Mouse (Mus musculus) layer of hippocampus, adult 2 months (tissue): ENCODE data around the gene Col9a1. TPM values are rescaled to one million over a fixed set of nuclear protein-coding genes. Genes with fewer than 3 reads are reported as not detected.

Experiments used
- DNase-seq, 2 experiments: peaks; one replicate each; pipeline ENCODE4 v3.0.0; 2022; ENCODE audit warnings: low spot score in 2 of 2
- H3K27ac ChIP-seq: fragments of 200-600 bp; 2 replicates; pipeline ENCODE4 v1.8.1; 2022
- H3K4me3 ChIP-seq: fragments of 200-600 bp; 2 replicates; pipeline ENCODE4 v1.8.1; 2022; ENCODE audit warnings: mild to moderate bottlenecking
- CTCF ChIP-seq: fragments of 200-600 bp; conservative IDR thresholded peaks from 2 replicates; pipeline ENCODE4 v1.8.1; 2022; ENCODE audit warnings: antibody characterized with exemption, mild to moderate bottlenecking, moderate library complexity
- total RNA-seq, 2 experiments: library from RNA; stranded (reverse); gene quantifications; 2 replicates each; pipeline ENCODE4 v1.2.3; 2021

Gene Col9a1
- total RNA-seq, 2 experiments from 2014 or later: 0.31 to 0.42 TPM

GRCm38 (mm10) chr1:24261181-24261580 lies 83.8 kb downstream of the Col9a1 start:
- no peak for DNase-seq
- Histone ChIP-seq H3K4me3 (no peak overlapping the region), H3K27ac (no peak overlapping the region)
- peak; percentile 61 for TF ChIP-seq CTCF

- no peak overlapping the region for H3K4me3 ChIP-seq
- H3K27ac ChIP-seq: no peak overlapping the region
- no peak for TF ChIP-seq CTCF
- no peak for DNase-seq
Measured at GRCm38 (mm10) chr1:24267022-24267421, 89.6 kb downstream of the Col9a1 start.

- no peak overlapping the region for H3K4me3 ChIP-seq
- no peak for DNase-seq
- no peak overlapping the region for H3K27ac ChIP-seq
- TF ChIP-seq CTCF: no peak
Measured at GRCm38 (mm10) chr1:24286360-24286759, 109.0 kb downstream of the Col9a1 start.

GRCm38 (mm10) chr1:24292515-24292914 lies 115.1 kb downstream of the Col9a1 start:
- H3K4me3 ChIP-seq: no peak overlapping the region
- no peak for TF ChIP-seq CTCF
- no peak for DNase-seq
- H3K27ac ChIP-seq: no peak overlapping the region

- no peak for TF ChIP-seq CTCF
- no peak overlapping the region for H3K4me3 ChIP-seq
- no peak for DNase-seq
- H3K27ac ChIP-seq: no peak overlapping the region
Measured at GRCm38 (mm10) chr1:24294979-24295942, 117.9 kb downstream of the Col9a1 start.

- DNase-seq: no peak
- no peak overlapping the region for H3K27ac ChIP-seq
Measured at GRCm38 (mm10) chr1:24300700-24301099, 123.3 kb downstream of the Col9a1 start.

More at GRCm38 (mm10) chr1:24300700-24301099, 123.3 kb downstream of the Col9a1 start:
- no peak overlapping the region for H3K4me3 ChIP-seq
- TF ChIP-seq CTCF: peak; percentile 51

Other genes starting within 250 kb of the Col9a1 start
- 10 to 100 TPM; 47.7 to 53.3 TPM for gene Sdhaf4, start 172.0 kb upstream of the Col9a1 start, total RNA-seq
- 10 to 100 TPM; 24.8 to 29.0 TPM for gene Fam135a, start 77.3 kb upstream of the Col9a1 start, total RNA-seq